Mouse (Mus musculus) heart, embryonic 13.5 days (tissue): ENCODE data around the gene Cpd. TPM values are rescaled to one million over a fixed set of nuclear protein-coding genes. Genes with fewer than 3 reads are reported as not detected.

ENCODE experiments used
- ATAC-seq: fragments of 200-750 bp; cut with Nextera tagmentation; 2 replicates; pipeline ENCODE4 v1.8.0; 2017; ENCODE audit warnings: moderate TSS enrichment; ENCODE audit not compliant: insufficient number of reproducible peaks, low FRiP score, low TSS enrichment; ENCODE audit errors: extremely low read depth
- H3K27ac ChIP-seq: fragments of 300-500 bp; sonication (generic); replicated peaks from 2 replicates; pipeline ENCODE4 v1.5.1; 2015; ENCODE audit warnings: moderate library complexity, mild to moderate bottlenecking, inconsistent platforms
- H3K27me3 ChIP-seq: fragments of 300-500 bp; sonication (generic); replicated peaks from 2 replicates; pipeline ENCODE4 v1.6.1; 2015; ENCODE audit warnings: mild to moderate bottlenecking, inconsistent platforms
- H3K36me3 ChIP-seq: fragments of 300-500 bp; sonication (generic); 2 replicates; pipeline ENCODE4 v1.6.1; 2015; ENCODE audit warnings: mild to moderate bottlenecking, inconsistent platforms
- H3K4me1 ChIP-seq: fragments of 300-500 bp; sonication (generic); 2 replicates; pipeline ENCODE4 v1.6.1; 2015; ENCODE audit warnings: inconsistent platforms
- H3K4me2 ChIP-seq: fragments of 300-500 bp; sonication (generic); 2 replicates; pipeline ENCODE4 v1.6.1; 2015; ENCODE audit warnings: inconsistent platforms, mild to moderate bottlenecking, moderate library complexity
- H3K4me3 ChIP-seq: fragments of 300-500 bp; sonication (generic); 2 replicates; pipeline ENCODE4 v1.5.1; 2015; ENCODE audit warnings: moderate library complexity, mild to moderate bottlenecking, inconsistent platforms
- H3K9ac ChIP-seq: fragments of 300-500 bp; sonication (generic); 2 replicates; pipeline ENCODE4 v1.6.1; 2015; ENCODE audit warnings: inconsistent platforms, mild to moderate bottlenecking, moderate library complexity
- H3K9me3 ChIP-seq: fragments of 300-500 bp; sonication (generic); 2 replicates; pipeline ENCODE4 v1.6.1; 2016; ENCODE audit warnings: inconsistent platforms
- WGBS: fragments of 180-500 bp; shearing (Covaris S2); methylation state at CpG from one replicate; pipeline ENCODE4 v1.1.7; 2015; ENCODE audit warnings: mixed read lengths; 5-methylcytosine and 5-hydroxymethylcytosine counted together
- polyA plus RNA-seq: library from polyadenylated mRNA; unstranded; fragments of >200 nt; fragmentation: Nextera tagmentation; extraction: Ambion mirVana; gene quantifications from 2 replicates; pipeline ENCODE4 v1.2.1, GENCODE M21; 2015

Cpd gene
- polyA plus RNA-seq, result 10.8 and 11.0 TPM in 2 replicates

DNA sequence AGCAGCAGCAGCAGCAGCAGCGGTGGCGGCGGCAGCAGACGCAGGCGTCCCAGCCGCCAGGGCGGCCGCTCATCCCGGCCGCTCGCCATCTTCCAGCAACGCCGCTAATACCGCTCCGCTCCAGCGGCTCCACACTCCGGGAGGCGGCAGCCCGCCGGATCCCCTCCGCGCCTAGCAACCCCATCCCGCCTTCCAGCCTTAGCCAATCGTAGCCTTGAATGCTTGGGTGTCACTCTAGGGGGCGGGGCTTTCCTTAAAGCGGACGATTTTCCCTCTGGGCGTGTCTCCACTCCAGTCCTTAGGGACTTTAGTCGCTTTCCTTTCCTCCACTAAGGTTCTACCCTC lies at the start of gene Cpd:
Gene Cpd (minus strand): TSS at position 141 of the 345 bp plus-strand sequence.
- 0% methylated on average over 29 of the region's 29 CpGs for WGBS
- H3K4me1 ChIP-seq, result peaks cover 43% of the 10 kb centered on the region
- peak within 1 kb of the TSS; percentile 91 for H3K27ac ChIP-seq
- no peaks in the 10 kb centered on the region for H3K9me3 ChIP-seq
- peak within 1 kb of the TSS; percentile 97 for H3K9ac ChIP-seq
- no peaks in the 10 kb centered on the region for H3K36me3 ChIP-seq
- ATAC-seq, result peak; percentile 96
- peak within 1 kb of the TSS; percentile 93 for H3K4me3 ChIP-seq
- H3K4me2 ChIP-seq, result peak within 1 kb of the TSS; percentile 100
- H3K27me3 ChIP-seq, result no peaks in the 10 kb centered on the region

DNA sequence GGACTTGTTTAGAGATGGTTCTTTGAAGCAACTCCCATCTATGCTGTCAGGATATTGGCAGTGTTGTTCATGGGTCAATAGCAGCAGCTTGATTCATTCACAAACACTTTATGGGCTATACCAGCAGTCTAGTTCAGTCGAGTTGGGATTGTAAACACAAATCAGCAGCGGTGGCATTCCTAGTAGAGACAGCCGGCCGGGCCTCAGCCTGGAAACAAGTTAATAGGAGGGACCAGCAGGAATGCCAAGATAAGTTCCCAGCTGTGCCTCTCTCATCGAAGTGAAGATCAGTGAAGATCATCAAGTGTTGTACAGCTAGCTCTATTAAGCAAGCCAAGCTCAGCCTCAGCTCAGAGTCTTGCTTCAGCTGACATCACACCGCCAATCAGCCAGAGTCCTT lies 49.5 kb upstream of the Cpd start:
- ATAC-seq, result no peak

DNA sequence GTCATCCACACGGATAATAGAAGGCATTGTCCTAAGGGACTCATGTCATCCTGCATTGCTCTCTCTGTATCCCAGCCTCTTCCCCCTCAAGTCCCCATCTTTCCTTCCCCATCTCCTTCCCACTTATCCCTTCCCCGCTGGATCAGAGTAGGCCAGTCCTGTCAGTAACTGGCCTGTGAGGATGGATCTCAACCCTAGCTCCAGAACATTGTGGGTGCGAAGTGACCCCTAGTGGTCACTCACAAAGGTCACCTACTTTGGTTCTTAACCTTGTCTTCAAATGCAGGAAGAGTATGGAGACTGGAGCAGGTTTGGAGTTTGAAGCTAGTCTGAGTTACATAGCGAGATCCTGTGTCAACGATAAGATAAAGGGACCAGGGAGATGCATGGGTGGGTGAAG lies 47.4 kb upstream of the Cpd start:
- H3K4me1 ChIP-seq, result peaks cover 35% of the 10 kb centered on the region
- H3K9me3 ChIP-seq, result no peaks in the 10 kb centered on the region
- no peak overlapping the region for H3K4me3 ChIP-seq
- WGBS, result 17% methylated on average over 5 of the region's 5 CpGs
- H3K4me2 ChIP-seq, result 0 out of 2 replicates have a peak overlapping the region, but pooled peaks have one; percentile 12
- 0 out of 2 replicates have a peak, but pooled peaks have one; percentile 27 for ATAC-seq
- H3K27ac ChIP-seq, result peak overlapping the region; percentile 79
- H3K27me3 ChIP-seq, result no peaks in the 10 kb centered on the region
- no peak overlapping the region for H3K9ac ChIP-seq
- H3K36me3 ChIP-seq, result no peaks in the 10 kb centered on the region

More for the DNA sequence above, 49.5 kb upstream of the Cpd start:
- Histone ChIP-seq H3K9ac (0 out of 2 replicates have a peak overlapping the region, but pooled peaks have one; percentile 10), H3K36me3 (no peaks in the 10 kb centered on the region), H3K4me1 (peaks cover 28% of the 10 kb centered on the region), H3K9me3 (no peaks in the 10 kb centered on the region), H3K27me3 (no peaks in the 10 kb centered on the region), H3K4me3 (no peak overlapping the region), H3K27ac (0 out of 2 replicates have a peak overlapping the region, but pooled peaks have one; percentile 12), H3K4me2 (no peak overlapping the region)
- WGBS, result 36% methylated on average over 6 of the region's 6 CpGs

DNA sequence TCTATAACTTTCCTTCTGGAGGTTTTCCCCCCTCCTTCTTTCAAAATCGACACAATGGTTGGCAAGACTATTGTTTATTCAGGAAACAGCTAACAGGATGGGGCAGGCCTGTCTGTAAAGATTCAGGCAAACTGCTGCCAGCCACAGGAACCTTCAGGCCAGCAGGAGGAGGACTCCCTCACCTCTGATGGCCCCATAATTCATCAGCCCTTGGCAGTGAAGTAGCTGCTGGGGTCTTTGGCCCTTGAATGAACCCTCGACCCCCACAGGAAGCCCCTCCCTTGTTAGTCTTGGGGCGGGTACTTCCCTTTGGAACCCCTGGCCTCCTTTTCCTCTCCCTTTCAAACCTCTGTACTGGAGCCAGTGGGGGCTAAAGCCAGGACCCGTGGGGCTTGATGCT lies 46.8 kb upstream of the Cpd start:
- H3K4me2 ChIP-seq, result peak overlapping the region; percentile 12; the same call in 1 of the 2 replicates
- H3K27me3 ChIP-seq, result no peaks in the 10 kb centered on the region
- 0 out of 2 replicates have a peak, but pooled peaks have one; percentile 52 for ATAC-seq
- H3K36me3 ChIP-seq, result no peaks in the 10 kb centered on the region
- 28% methylated on average over 4 of the region's 4 CpGs for WGBS
- H3K9me3 ChIP-seq, result no peaks in the 10 kb centered on the region
- no peak overlapping the region; the same call in 1 of the 2 replicates for H3K9ac ChIP-seq
- H3K4me3 ChIP-seq, result no peak overlapping the region
- H3K4me1 ChIP-seq, result peaks cover 36% of the 10 kb centered on the region
- H3K27ac ChIP-seq, result peak overlapping the region; percentile 79

DNA sequence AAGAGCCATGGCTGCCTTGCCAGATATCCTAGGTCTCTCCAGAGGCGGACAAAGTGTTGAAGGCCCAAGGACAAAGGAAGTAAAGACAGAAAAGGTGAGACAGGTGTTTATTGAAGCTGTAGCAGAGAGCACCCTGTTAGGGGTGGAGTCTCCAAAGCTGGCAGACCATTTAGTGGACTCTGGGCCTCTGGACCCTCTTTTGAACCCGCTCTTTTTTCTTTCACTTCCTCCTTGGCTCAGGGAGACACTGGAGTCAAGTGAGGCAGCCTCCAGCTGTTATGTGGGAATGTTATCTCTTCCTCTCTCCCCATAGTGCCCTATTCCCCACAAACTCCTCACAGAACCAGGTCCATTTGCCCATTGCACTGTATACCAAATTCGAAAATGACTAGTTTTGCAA lies 46.2 kb upstream of the Cpd start:
- Histone ChIP-seq H3K9ac (no peak overlapping the region), H3K27me3 (no peaks in the 10 kb centered on the region), H3K4me3 (no peak overlapping the region), H3K4me2 (no peak overlapping the region), H3K27ac (peak overlapping the region; percentile 79), H3K4me1 (peaks cover 36% of the 10 kb centered on the region), H3K36me3 (no peaks in the 10 kb centered on the region), H3K9me3 (no peaks in the 10 kb centered on the region)
- WGBS, result 62% methylated on average over 3 of the region's 3 CpGs
- no peak for ATAC-seq

DNA sequence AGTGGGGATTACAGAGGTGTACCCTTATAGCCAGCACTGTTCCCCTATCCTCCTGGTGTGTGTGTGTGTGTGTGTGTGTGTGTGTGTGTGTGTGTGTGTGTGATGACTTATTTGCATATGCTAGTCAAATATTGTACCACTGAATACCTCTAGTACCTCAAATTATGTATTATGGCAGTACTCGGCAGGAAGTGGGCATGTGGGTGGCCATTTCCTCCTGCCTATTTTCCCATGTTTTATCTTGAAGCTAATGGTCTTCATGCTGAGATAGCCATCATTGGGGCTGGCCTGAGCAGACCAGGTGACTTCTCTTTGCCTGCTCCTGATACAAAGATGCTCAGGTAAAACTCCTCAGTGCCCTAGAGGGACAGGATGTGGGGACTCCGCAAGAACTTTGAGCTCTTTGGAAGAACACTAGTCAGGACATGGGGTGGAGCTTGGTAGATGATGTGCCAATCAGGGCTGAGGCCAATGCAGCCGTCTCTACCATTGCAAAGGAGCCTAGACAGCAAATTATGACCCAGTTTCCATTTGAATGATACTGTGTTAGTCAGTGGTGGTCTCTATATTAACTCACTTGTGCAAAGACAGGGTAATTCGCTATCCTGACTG lies 45.0 kb upstream of the Cpd start:
- WGBS, result 78% methylated on average over 4 of the region's 4 CpGs
- no peak for ATAC-seq

DNA sequence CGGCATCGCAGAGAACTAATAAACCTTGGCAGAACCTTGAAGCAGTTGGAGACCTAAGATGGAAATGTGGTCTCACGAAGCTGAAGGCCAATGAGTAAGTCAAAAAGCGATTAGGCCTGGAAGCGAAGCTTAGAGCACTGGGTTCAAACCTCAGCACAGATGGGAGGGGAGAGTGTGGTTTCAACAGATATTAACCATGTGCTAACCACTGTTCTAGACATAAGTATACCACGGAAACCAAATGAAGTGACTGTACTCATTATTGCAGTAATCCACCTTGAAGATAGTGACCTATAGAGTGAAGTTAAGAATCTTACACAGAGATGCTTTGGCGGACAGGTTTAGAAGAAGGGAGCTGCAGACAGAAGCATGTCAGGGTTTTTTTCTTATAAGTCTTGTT lies 44.4 kb upstream of the Cpd start:
- peaks cover 26% of the 10 kb centered on the region for H3K4me1 ChIP-seq
- no peaks in the 10 kb centered on the region for H3K36me3 ChIP-seq
- ATAC-seq, result no peak
- no peak overlapping the region for H3K27ac ChIP-seq
- H3K9me3 ChIP-seq, result no peaks in the 10 kb centered on the region
- no peak overlapping the region for H3K4me2 ChIP-seq
- no peak overlapping the region for H3K9ac ChIP-seq
- 82% methylated on average over 7 of the region's 7 CpGs for WGBS
- no peaks in the 10 kb centered on the region for H3K27me3 ChIP-seq
- no peak overlapping the region for H3K4me3 ChIP-seq

More for the DNA sequence above, 45.0 kb upstream of the Cpd start:
- Histone ChIP-seq H3K9me3 (no peaks in the 10 kb centered on the region), H3K9ac (no peak overlapping the region), H3K36me3 (no peaks in the 10 kb centered on the region), H3K27ac (no peak overlapping the region), H3K27me3 (no peaks in the 10 kb centered on the region), H3K4me1 (peaks cover 33% of the 10 kb centered on the region), H3K4me2 (no peak overlapping the region), H3K4me3 (no peak overlapping the region)

DNA sequence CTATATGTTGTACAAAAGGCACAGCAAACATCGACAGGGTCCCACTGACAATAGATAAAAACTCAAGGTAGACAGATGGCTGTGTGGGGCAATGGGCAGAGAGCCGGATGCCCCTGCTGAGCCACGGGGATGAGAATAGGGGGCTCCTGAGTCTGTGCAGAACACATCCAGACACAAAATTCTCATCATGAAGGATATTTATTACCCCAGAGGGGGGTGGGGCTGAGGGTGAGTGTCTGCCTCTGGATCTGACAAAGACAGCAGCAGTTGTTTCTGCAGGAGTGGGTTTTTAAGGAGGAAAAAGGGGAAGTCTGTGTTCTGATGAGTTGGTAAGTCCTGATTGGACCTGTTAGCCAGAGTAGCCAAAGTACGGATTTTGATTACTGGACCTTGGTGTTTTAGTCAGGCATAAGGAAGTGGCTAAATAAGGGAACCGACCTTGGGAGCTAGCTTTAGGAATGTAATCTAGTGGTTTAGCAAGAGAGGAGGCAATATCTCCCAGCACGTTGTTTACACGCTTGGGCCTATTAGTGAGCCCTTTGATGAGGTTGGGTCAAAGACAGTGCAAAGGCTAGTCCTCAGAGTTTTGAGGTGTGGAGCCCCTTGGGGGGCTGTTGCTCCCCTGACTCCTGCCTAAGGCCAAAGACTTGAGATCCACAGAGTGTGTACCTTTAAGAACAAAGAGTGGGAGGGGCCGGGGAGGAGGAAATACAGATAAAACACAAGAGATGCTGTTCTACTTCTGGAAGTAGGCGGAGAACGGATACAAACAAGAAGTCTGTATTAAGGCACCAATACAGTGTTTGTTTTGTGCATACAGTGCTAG lies 42.7 kb upstream of the Cpd start:
- Histone ChIP-seq H3K9ac (no peak overlapping the region), H3K4me3 (no peak overlapping the region), H3K27me3 (no peaks in the 10 kb centered on the region), H3K36me3 (no peaks in the 10 kb centered on the region), H3K9me3 (no peaks in the 10 kb centered on the region), H3K4me1 (peaks cover 25% of the 10 kb centered on the region), H3K27ac (peak overlapping the region; percentile 51), H3K4me2 (peak overlapping the region; percentile 30)
- no peak for ATAC-seq
- WGBS, result 34% methylated on average over 10 of the region's 10 CpGs

DNA sequence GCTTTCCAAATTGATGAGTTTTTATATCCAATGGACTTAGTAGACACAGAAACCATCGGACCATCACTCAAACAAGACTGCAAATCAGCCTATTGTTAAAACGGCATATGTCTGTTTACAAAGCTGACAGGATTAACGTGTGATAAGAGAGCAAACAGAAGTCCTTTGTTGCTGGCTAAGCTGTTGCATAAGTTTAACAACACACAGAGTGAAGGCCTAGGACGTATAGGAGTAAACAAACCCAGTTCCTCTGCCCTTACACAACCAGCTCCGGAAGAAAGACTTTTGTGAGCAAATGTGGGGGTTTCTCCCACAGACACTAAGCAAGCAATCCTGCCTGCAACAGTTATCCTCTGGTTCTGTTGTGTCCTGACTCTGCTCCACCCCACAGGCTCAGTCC lies 37.6 kb upstream of the Cpd start:
- ATAC-seq, result no peak
- Histone ChIP-seq H3K9ac (no peak overlapping the region), H3K36me3 (no peaks in the 10 kb centered on the region), H3K9me3 (no peaks in the 10 kb centered on the region), H3K27ac (no peak overlapping the region), H3K4me2 (no peak overlapping the region), H3K27me3 (no peaks in the 10 kb centered on the region), H3K4me3 (no peak overlapping the region), H3K4me1 (peaks cover 3% of the 10 kb centered on the region)
- WGBS, result 41% methylated on average over 5 of the region's 5 CpGs

DNA sequence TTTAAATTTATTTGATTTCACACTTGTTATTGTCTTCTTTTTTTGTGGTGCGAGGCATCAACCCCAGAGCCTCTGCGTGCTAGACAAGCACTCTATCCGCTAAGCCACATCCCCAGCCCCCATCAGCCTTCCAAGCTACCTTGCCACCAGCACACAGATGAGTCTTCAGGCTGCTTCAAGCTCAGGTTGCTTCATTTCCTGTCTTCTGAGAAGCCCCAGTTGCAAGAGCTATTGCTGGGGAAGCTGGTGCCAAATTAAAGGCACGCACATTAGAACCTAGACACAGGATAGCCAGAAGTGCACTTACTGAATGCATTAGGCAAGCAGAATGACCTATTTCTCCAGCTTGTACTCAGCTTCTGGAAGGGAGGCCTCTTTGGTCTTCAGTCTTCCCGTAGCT lies 33.0 kb upstream of the Cpd start:
- WGBS, result 82% methylated on average over 5 of the region's 5 CpGs
- H3K4me3 ChIP-seq, result no peak overlapping the region
- ATAC-seq, result no peak
- no peaks in the 10 kb centered on the region for H3K9me3 ChIP-seq
- no peak overlapping the region for H3K4me2 ChIP-seq
- no peaks in the 10 kb centered on the region; the same call in 1 of the 2 replicates for H3K4me1 ChIP-seq
- no peaks in the 10 kb centered on the region for H3K27me3 ChIP-seq
- H3K9ac ChIP-seq, result no peak overlapping the region
- no peaks in the 10 kb centered on the region for H3K36me3 ChIP-seq
- H3K27ac ChIP-seq, result no peak overlapping the region

DNA sequence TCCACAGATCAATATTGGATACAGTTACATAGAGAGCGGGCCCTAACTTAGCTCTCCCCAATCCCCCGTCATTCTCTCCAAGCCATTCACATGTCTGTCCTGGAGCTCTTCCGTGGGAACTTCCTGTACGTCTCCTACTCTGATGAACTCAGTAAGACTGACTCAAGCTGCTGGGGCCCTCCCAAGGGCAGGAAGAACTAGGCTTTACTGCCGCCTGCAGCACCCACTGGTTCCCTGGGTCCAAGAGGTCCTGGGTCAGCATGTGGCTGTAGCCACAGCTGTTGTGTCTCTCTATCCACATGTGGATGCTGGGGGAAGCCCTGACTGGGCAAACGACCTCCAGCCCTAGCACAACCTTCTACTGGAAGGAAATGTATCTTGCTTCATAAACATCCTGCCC lies 27.9 kb upstream of the Cpd start:
- 49% methylated on average over 6 of the region's 6 CpGs for WGBS
- H3K27ac ChIP-seq, result no peak overlapping the region
- ATAC-seq, result no peak

More for the DNA sequence above, 27.9 kb upstream of the Cpd start:
- H3K9ac ChIP-seq, result no peak overlapping the region
- H3K4me3 ChIP-seq, result no peak overlapping the region
- no peaks in the 10 kb centered on the region for H3K27me3 ChIP-seq
- H3K4me1 ChIP-seq, result no peaks in the 10 kb centered on the region; the same call in 1 of the 2 replicates
- H3K36me3 ChIP-seq, result no peaks in the 10 kb centered on the region
- H3K9me3 ChIP-seq, result no peaks in the 10 kb centered on the region
- H3K4me2 ChIP-seq, result no peak overlapping the region
